Mouse (Mus musculus) cerebellum, adult 2 months (tissue): ENCODE measurements at regions not wholly inside any gene's neighbourhood (a gene's known extent, or its start where the extent isn't known, plus 50 kb on each side); places are given as distances from the start of the nearest gene placed in this dataset.

Experiments
- CTCF ChIP-seq: fragments of 200-500 bp; IDR thresholded peaks from 2 replicates; pipeline ENCODE4 v1.5.1; 2011; ENCODE audit warnings: low read depth, mild to moderate bottlenecking, control low read depth, low read length, moderate library complexity, borderline replicate concordance; ENCODE audit not compliant: insufficient read depth
- POLR2A ChIP-seq: fragments of 200-500 bp; IDR thresholded peaks from 2 replicates; pipeline ENCODE4 v1.6.1; 2011; ENCODE audit warnings: low read length, control low read depth, borderline replicate concordance; ENCODE audit not compliant: insufficient read depth

- no peak for TF ChIP-seq CTCF
- TF ChIP-seq POLR2A = no peak
Measured at GRCm38 (mm10) chr4:55711500-55712341, 179.5 kb upstream of the Klf4 start.
